Mouse (Mus musculus) adrenal gland, postnatal 25 days (tissue): ENCODE results near the gene Mvk. TPM values are rescaled to one million over a fixed set of nuclear protein-coding genes. Genes with fewer than 3 reads are reported as not detected.

Source experiments
- DNase-seq: peaks from one replicate; pipeline ENCODE4 v3.0.0; 2021; ENCODE audit warnings: mixed read lengths
- total RNA-seq: library from RNA; stranded (reverse); gene quantifications from 2 replicates; pipeline ENCODE4 v1.2.3, GENCODE M21; 2021

The Mvk gene
- total RNA-seq, 1 experiment from 2014 or later, result 43.2 TPM

- DNase-seq, result no peak
Measured at GRCm38 (mm10) chr5:114456995-114457605, 13.0 kb downstream of the Mvk start.

DNA sequence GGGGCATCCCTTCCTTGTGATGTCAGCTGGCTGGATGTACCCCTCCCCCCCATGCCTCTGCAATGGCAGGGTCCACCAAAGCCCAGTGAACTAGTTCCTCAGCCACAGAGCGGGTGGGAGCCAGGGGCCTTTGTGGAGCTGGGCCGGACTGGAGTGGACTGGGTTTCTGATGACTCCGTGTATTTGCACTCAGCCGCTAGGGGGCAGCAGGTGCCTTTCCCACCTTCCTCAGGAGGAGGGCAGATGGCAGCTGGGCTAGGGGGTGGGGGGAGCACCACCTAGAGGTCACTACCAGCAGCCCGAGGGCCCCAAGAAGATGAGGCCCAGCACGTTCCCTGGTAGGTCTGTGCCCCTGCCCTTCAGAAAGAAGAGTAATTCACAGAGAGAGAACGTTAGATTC is 17.2 kb downstream of the Mvk start:
- DNase-seq, result peak; percentile 87

- peak; percentile 57 for DNase-seq
Measured at GRCm38 (mm10) chr5:114462067-114463040, 18.3 kb downstream of the Mvk start.

DNA sequence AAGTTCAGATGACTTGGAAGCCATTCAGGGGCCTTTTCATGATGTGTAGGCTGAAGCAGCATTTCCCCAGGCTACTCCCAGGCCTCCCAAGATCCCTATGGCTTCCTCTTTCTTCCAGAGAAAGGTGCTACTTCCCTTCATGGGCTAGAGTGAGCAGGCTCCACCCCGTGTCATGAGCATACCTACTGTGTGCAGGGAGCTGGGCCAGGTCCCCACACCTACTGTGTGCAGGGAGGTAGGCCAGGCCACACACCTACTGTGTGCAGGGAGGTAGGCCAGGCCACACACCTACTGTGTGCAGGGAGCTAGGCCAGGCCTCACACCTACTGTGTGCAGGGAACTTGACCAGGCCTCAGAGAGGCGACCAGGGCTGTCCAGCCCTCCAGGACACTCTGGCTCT is 20.5 kb downstream of the Mvk start:
- DNase-seq, result no peak

DNA sequence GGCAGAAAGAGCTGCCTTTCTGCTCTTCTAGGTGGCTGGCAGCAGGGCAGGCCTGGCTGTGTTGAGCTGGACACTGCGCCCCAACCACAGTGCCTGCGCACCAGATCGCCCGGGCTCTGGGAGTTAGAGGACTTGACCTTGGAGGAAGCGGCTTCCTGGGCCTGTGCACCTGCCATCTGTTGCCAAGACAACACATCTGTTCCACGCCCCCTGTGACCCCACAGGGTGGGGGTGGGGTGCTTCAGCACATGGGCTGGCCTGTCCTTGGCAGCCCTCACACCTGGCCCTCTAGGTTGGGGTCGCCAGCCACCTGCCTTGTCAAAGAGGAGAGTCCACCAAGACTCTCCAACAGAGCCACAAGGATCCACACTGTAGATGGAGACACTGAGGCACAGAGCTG is 21.6 kb downstream of the Mvk start:
- DNase-seq, result no peak

- no peak for DNase-seq
Measured at GRCm38 (mm10) chr5:114467019-114467418, 22.9 kb downstream of the Mvk start.

GRCm38 (mm10) chr5:114467430-114467829 is 23.4 kb downstream of the Mvk start:
- DNase-seq, result peak; percentile 78

GRCm38 (mm10) chr5:114468007-114468406 is 23.9 kb downstream of the Mvk start:
- no peak for DNase-seq

DNA sequence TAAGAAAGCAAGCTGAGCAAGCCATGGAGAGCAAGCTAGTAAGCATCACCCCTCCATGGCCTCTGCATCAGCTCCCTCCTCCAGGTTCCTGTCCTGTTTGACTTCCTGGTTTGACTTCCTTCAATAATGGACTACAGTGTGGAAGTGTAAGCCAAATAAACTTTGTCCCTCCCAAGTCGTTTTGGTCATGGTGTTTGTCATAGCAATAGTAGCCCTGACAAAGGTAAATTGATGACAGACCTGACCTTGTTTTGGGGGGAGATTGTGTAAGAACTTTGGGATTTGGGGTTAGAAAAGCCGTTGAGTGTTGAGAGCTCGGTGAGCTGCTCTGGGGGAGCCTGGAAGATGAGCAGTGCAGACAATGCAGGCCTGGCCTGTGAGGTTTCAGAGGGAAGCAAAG is 26.3 kb downstream of the Mvk start:
- DNase-seq, result no peak

GRCm38 (mm10) chr5:114474741-114475491 is 30.8 kb downstream of the Mvk start:
- DNase-seq, result no peak

GRCm38 (mm10) chr5:114478267-114478666 is 34.2 kb downstream of the Mvk start:
- no peak for DNase-seq

DNA sequence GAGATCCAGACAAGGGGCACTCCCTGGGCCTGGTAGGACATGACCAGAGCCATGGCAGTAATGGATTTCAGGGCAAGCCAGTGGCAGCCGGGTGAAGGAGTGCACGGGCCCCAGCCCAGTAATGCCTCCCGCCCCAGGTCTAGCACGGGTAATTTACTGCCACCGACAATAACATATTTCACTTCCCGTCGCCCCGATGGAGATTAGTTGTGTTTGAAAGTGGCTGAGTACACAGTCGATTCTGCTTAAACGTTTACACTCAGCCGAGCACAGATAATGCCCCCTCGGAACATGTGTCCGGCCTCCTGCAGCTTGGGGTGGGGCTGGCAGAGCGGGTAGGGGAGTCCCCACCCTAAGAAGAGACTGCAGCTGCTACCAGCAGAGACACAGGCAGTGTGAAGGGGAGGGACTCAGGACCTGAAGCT is 38.5 kb downstream of the Mvk start:
- DNase-seq, result no peak

DNA sequence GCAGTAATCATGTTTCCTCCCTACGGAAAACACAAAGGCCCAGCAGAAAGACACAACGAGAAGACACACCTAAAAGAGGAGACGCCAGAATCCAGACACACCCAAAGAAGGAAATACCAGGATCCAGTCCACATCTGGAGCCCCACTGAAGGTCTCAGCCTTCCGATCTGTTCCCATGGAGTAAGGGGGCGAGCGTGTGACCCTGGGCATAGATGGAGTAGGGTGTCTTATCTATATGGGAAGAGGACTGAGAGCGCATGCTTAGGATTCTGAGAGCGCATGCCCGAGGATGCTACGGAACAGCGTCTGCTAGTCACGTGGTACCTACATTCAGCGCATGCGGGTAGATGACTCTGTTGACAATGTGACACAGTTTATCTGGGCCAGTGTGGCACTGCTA is 41.6 kb downstream of the Mvk start:
- DNase-seq, result no peak

- no peak for DNase-seq
Measured at GRCm38 (mm10) chr5:114489570-114489969, 45.5 kb downstream of the Mvk start.

DNA sequence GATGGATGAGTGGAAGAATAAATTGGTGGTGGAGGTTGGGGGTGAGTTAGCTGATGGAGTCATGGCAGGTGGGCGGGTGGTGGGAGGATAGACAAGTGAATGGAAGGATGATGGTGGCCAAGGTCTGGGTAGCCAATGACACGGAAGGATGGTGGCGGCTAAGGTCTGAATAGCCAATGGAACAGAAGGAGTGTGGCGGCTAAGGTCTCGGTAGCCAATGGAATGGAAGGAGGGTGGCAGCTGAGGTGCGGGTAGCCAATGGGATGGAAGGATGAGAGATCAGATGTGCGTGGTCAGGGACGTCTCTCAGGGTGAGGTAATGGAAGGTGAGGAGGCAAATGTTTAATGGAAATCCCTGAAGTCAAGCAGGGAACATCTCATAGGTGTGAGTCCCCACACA is 46.2 kb downstream of the Mvk start:
- no peak for DNase-seq

GRCm38 (mm10) chr5:114494761-114495160 is 50.7 kb downstream of the Mvk start:
- no peak for DNase-seq

GRCm38 (mm10) chr5:114501252-114501651 is 57.2 kb downstream of the Mvk start:
- peak; percentile 44 for DNase-seq

DNA sequence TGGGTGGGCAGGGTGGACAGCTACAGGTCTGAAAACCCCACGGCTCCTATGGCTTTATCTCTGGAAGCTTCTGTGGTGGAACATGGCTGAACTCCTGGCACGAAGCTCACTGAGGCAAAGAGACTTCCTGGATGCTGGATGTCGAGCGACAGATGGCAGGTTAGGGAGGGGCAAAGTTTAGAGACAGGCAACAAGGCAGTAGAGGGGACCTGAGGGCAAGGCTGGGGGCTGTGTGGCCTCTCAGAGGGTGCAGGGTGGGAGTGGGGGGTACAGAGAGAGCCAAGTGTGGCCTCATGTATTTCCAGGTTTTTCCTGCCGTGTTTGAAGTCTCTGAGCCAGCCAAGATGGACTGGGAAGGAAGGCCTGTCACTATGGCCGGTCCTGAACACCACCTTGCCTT is 60.8 kb downstream of the Mvk start:
- no peak for DNase-seq

DNA sequence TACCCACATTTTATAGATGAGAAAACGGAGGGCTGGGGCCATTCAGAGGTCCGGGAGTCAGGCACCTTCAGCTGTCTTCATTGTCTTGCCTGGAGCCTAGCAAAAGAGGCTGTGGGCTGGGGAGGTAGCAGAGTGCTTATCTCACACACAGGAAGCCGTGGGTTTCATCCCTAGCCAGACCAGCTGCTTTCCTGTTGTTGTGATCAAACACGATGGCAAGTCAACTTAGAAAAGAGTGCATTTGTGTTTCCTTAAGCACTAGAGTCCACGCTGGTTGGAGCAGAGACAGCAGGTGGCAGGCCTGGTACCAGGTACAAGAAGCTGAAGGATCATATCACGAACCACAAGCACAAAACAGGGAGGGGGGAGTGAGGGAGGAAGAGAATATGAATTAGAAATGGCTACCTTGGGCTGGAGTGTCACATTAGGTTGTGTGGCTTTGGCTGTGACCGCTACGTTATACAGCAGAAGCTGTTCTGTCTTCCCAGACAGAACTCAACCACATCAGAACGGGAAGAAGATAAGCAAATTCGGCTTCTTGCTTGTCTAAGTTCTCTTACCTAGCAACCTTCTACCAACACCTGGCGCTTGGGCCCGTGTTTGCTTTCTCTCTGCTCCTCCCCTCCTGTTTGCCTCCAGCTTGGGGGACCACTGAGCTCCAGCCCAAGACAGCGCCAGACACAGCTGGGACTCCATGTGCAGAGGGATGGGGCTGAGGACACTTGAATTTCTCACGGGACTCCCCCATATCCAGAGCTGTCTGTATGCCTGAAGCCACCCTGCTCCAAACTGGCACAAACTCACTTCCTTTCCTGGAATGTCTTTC is 61.4 kb downstream of the Mvk start:
- DNase-seq, result no peak

DNA sequence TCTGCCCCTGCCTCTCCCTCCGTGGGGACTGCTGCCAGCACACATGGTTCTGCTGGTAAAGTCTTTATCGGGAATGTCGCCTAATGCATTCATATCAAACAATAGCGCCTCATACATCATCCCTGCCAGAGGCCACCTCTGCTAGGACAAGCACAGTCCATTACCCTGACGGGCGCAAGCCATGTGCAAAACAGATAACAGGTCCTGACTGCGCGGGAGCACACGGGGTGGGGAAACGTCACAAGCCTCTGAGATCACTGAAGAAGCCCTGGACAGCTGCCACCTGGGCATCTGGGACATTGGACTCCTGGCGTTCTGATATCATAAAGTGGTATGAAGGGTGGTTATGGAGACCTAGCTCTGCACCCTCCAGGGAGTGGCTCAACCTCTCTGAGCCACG is 63.3 kb downstream of the Mvk start:
- no peak for DNase-seq

DNA sequence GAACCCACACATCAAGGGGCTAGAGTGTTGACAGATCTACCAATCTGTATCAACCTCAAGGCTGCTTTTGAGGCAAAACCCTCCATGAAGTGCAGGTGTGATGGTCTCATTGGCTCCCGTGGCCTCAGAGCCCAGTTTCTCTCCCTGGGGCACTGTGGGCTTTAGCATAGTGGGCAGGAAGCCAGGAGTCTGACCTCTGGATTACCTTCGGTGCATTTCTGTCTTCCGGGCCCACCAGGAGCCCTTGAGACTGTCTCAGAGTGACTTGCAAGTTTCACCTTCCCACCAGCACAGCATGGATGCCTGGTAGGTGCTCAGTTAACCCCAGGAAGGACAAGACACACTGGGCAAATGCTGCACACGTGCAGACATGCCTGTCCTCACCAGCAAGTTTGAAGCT is 63.9 kb downstream of the Mvk start:
- no peak for DNase-seq

DNA sequence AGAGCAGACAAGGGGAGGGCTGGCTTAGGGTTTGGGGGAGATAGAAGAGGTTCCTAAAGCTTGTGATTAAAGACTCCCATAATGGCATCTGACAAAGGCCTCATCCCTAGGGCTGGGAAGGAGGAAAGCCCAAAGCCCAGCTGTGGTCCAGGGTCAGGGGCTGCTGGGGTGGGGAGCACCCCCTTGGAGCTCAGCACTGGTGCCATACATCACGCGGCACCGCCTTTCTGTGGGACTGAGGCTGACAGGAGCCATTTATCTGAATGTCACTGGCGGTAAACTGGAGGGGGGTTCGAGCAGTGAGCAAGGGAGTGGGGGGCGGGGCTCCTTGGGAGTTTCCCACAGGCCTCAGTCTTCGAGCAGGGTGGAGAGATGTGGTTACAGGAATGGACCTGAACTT is 65.4 kb downstream of the Mvk start:
- DNase-seq, result no peak
